ENCODE assay signal across 10 mouse cellular contexts in the genomic region with DNA sequence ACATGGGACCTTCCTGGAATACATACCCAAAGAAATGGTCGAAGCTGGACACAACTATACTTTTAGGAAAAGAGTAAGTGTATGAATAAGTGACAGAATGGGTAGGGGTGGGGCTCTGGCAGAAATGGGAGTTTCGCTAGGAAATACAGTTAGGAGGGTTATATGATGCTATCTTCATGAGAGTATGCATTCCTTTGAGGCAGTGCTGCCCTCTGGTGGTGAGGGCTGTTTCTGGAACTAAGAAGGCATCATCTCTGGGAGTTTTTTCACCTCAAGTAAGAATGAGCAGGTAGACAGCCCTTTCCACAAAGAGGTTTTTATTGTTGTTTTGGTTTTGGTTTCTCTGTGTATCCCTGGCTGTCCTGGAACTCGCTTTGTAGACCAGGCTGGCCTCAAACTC. TPM values are rescaled to one million over a fixed set of nuclear protein-coding genes. Genes with fewer than 3 reads are reported as not detected.
A peak's percentile ranks its signal among the peaks of the same experiment; 100 is the strongest.
DNase-seq lines count a peak whose midpoint lies in the region; ATAC-seq and TF ChIP-seq lines count a peak whose summit lies in the region.
"Had no signal": no experiment of that assay in that cellular context is flagged by ENCODE, and none has a peak within 500 bp of the region (broad histone marks: within the 10 kb centered on the region; RNA-seq: fewer than 3 reads in every experiment).

No protein-coding gene starts in this region.

- H3K4me1 ChIP-seq in neural tube, embryonic 15.5 days: no peaks in the 10 kb centered on the region
- no peaks in the 10 kb centered on the region for H3K4me1 ChIP-seq in forebrain, postnatal 0 days (ENCODE audit: insufficient read depth)
- no peaks in the 10 kb centered on the region for H3K4me1 ChIP-seq in intestine, postnatal 0 days (replicated peaks; ENCODE audit: control insufficient read depth, insufficient read depth, low read length)
- H3K4me1 ChIP-seq in limb, embryonic 14.5 days (ENCODE audit: control insufficient read depth, insufficient read depth, low read length): no peaks in the 10 kb centered on the region
- H3K4me1 ChIP-seq: heart, embryonic 13.5 days had no signal

- no peak overlapping the region for H3K9ac ChIP-seq in neural tube, embryonic 15.5 days (replicated peaks)
- no peak overlapping the region for H3K9ac ChIP-seq in forebrain, postnatal 0 days
- no peak overlapping the region for H3K9ac ChIP-seq in intestine, postnatal 0 days (ENCODE audit: low read depth, low read length)
- no peak overlapping the region for H3K9ac ChIP-seq in limb, embryonic 14.5 days (ENCODE audit: low read depth, low read length, severe bottlenecking)
- H3K9ac ChIP-seq: heart, embryonic 13.5 days had no signal

- TF ChIP-seq POLR2A in limb, embryonic 14.5 days (IDR thresholded peaks at IDR 0.05; ENCODE audit: borderline replicate concordance, extremely low read depth, insufficient read depth, insufficient read length): no peak

- peaks cover 43% of the 10 kb centered on the region for H3K36me3 ChIP-seq in neural tube, embryonic 15.5 days
- peaks cover 35% of the 10 kb centered on the region for H3K36me3 ChIP-seq in forebrain, postnatal 0 days (ENCODE audit: insufficient read depth)
- peaks cover 22% of the 10 kb centered on the region; the same call in 1 of the 2 replicates for H3K36me3 ChIP-seq in intestine, postnatal 0 days (ENCODE audit: control insufficient read depth, insufficient read depth)
- peaks cover 35% of the 10 kb centered on the region for H3K36me3 ChIP-seq in limb, embryonic 14.5 days (ENCODE audit: control insufficient read depth, insufficient read depth, low read length)

- no peaks in the 10 kb centered on the region for H3K9me3 ChIP-seq in neural tube, embryonic 15.5 days (replicated peaks)
- H3K9me3 ChIP-seq in forebrain, postnatal 0 days (ENCODE audit: low read length): no peaks in the 10 kb centered on the region
- H3K9me3 ChIP-seq in intestine, postnatal 0 days (ENCODE audit: control insufficient read depth): no peaks in the 10 kb centered on the region
- H3K9me3 ChIP-seq in limb, embryonic 14.5 days (ENCODE audit: control insufficient read depth, low read length): no peaks in the 10 kb centered on the region
- H3K9me3 ChIP-seq: heart, embryonic 13.5 days had no signal

- no peaks in the 10 kb centered on the region for H3K27me3 ChIP-seq in neural tube, embryonic 15.5 days (replicated peaks)
- no peaks in the 10 kb centered on the region for H3K27me3 ChIP-seq in forebrain, postnatal 0 days (ENCODE audit: insufficient read depth, low read length)
- H3K27me3 ChIP-seq in intestine, postnatal 0 days (replicated peaks; ENCODE audit: control insufficient read depth, insufficient read depth, low read length): no peaks in the 10 kb centered on the region
- H3K27me3 ChIP-seq in limb, embryonic 14.5 days (ENCODE audit: control insufficient read depth, insufficient read depth, low read length): no peaks in the 10 kb centered on the region

- DNase-seq in neural tube, embryonic 10.5 days (ENCODE audit: extremely low spot score, low spot score): peak; percentile 58
- peak; percentile 46 for DNase-seq in c-Kit-negative CD71-positive TER-119-positive erythroid progenitor cells, embryonic 14.5 days (ENCODE audit: low read depth, low spot score)
- peak; percentile 72 for DNase-seq in forebrain, postnatal 0 days
- DNase-seq in limb, embryonic 14.5 days (ENCODE audit: low spot score): peak; percentile 67
- peak; percentile 75 for DNase-seq in retina, postnatal 7 days (ENCODE audit: low read depth, low spot score)
- peak; percentile 28 for DNase-seq in urinary bladder, postnatal 10 days (ENCODE audit: low spot score)

- H3K4me2 ChIP-seq in neural tube, embryonic 15.5 days: no peak overlapping the region
- no peak overlapping the region for H3K4me2 ChIP-seq in forebrain, postnatal 0 days (ENCODE audit: low read depth)
- no peak overlapping the region for H3K4me2 ChIP-seq in intestine, postnatal 0 days (replicated peaks; ENCODE audit: low read depth)
- no peak overlapping the region for H3K4me2 ChIP-seq in limb, embryonic 14.5 days (replicated peaks; ENCODE audit: low read depth, low read length, severe bottlenecking)
- H3K4me2 ChIP-seq: heart, embryonic 13.5 days had no signal

- ATAC-seq in neural tube, embryonic 15.5 days (ENCODE audit: low FRiP score): no peak
- ATAC-seq in forebrain, postnatal 0 days: peak; percentile 38; the same call in 1 of the 2 replicates
- 0 out of 2 replicates have a peak, but pooled peaks have one; percentile 26 for ATAC-seq in intestine, postnatal 0 days
- ATAC-seq in limb, embryonic 14.5 days (ENCODE audit: low FRiP score, low read depth): no peak

- no peak overlapping the region for H3K27ac ChIP-seq in neural tube, embryonic 15.5 days (replicated peaks)
- no peak overlapping the region for H3K27ac ChIP-seq in forebrain, postnatal 0 days (ENCODE audit: low read depth, low read length)
- H3K27ac ChIP-seq in intestine, postnatal 0 days (ENCODE audit: low read depth, low read length): no peak overlapping the region
- no peak overlapping the region for H3K27ac ChIP-seq in limb, embryonic 14.5 days (replicated peaks; ENCODE audit: low read depth, low read length)
- H3K27ac ChIP-seq: heart, embryonic 13.5 days had no signal

- H3K4me3 ChIP-seq in neural tube, embryonic 15.5 days (replicated peaks): no peak overlapping the region
- H3K4me3 ChIP-seq in forebrain, postnatal 0 days (ENCODE audit: low read depth, low read length): no peak overlapping the region
- no peak overlapping the region for H3K4me3 ChIP-seq in intestine, postnatal 0 days (ENCODE audit: low read depth, low read length)
- no peak overlapping the region for H3K4me3 ChIP-seq in limb, embryonic 14.5 days (replicated peaks; ENCODE audit: low read length)
- H3K4me3 ChIP-seq: heart, embryonic 13.5 days had no signal

- 45% methylated on average over 3 of the region's 3 CpGs for WGBS in neural tube, embryonic 15.5 days
- 41% methylated on average over 3 of the region's 3 CpGs for WGBS in forebrain, postnatal 0 days
- 33% methylated on average over 3 of the region's 3 CpGs for WGBS in intestine, postnatal 0 days
- 49% methylated on average over 3 of the region's 3 CpGs for WGBS in limb, embryonic 14.5 days

- TF ChIP-seq CTCF in forebrain, postnatal 0 days (IDR thresholded peaks at IDR 0.05; ENCODE audit: low read depth): peak; percentile 80
- peak; percentile 89 for TF ChIP-seq CTCF in intestine, postnatal 0 days (IDR thresholded peaks at IDR 0.05; ENCODE audit: low read depth)

RNA-seq across cellular contexts. Expression of a gene that starts 5.5 kb away (rescaled TPM):
- not detected in 2 replicates for polyA plus RNA-seq in neural tube, embryonic 15.5 days (2015; fragmentation: Nextera tagmentation; extraction: Ambion mirVana)
- total RNA-seq in forebrain, postnatal 0 days (2014; rRNA removed): not detected in 2 replicates
- polyA plus RNA-seq in forebrain, postnatal 0 days (2015; fragmentation: Nextera tagmentation; extraction: Ambion mirVana): not detected in 2 replicates
- not detected in 2 replicates for polyA plus RNA-seq in intestine, postnatal 0 days (2015; fragmentation: Nextera tagmentation; extraction: Ambion mirVana)
- not detected in 2 replicates for polyA plus RNA-seq in limb, embryonic 14.5 days (2012; rRNA removed)
- polyA plus RNA-seq in limb, embryonic 14.5 days (2014; fragmentation: Nextera tagmentation; extraction: Ambion mirVana): not detected in 2 replicates
- polyA plus RNA-seq: heart, embryonic 13.5 days; stomach, embryonic 16.5 days had no signal

RNA-seq across cellular contexts. Expression of a gene that starts 19.4 kb away (rescaled TPM):
- 80.3 and 86.4 TPM in 2 replicates for polyA plus RNA-seq in neural tube, embryonic 15.5 days (2015; fragmentation: Nextera tagmentation; extraction: Ambion mirVana)
- total RNA-seq in forebrain, postnatal 0 days (2014; rRNA removed): 76.9 and 81.7 TPM in 2 replicates
- polyA plus RNA-seq in forebrain, postnatal 0 days (2015; fragmentation: Nextera tagmentation; extraction: Ambion mirVana): 86.2 and 100 TPM in 2 replicates
- 18.5 and 18.7 TPM in 2 replicates for polyA plus RNA-seq in intestine, postnatal 0 days (2015; fragmentation: Nextera tagmentation; extraction: Ambion mirVana)
- polyA plus RNA-seq in limb, embryonic 14.5 days (2012; rRNA removed): 50.6 and 73.3 TPM in 2 replicates
- polyA plus RNA-seq in limb, embryonic 14.5 days (2014; fragmentation: Nextera tagmentation; extraction: Ambion mirVana): 54.2 and 62.5 TPM in 2 replicates

RNA-seq across cellular contexts. Expression of a gene that starts 30.7 kb away (rescaled TPM):
- polyA plus RNA-seq in neural tube, embryonic 15.5 days (2015; fragmentation: Nextera tagmentation; extraction: Ambion mirVana): not detected in 2 replicates
- not detected in 2 replicates for total RNA-seq in forebrain, postnatal 0 days (2014; rRNA removed)
- polyA plus RNA-seq in forebrain, postnatal 0 days (2015; fragmentation: Nextera tagmentation; extraction: Ambion mirVana): not detected in 2 replicates
- polyA plus RNA-seq in intestine, postnatal 0 days (2015; fragmentation: Nextera tagmentation; extraction: Ambion mirVana): not detected in 2 replicates
- polyA plus RNA-seq in limb, embryonic 14.5 days (2012; rRNA removed): not detected in 2 replicates
- not detected in 2 replicates for polyA plus RNA-seq in limb, embryonic 14.5 days (2014; fragmentation: Nextera tagmentation; extraction: Ambion mirVana)
- polyA plus RNA-seq: heart, embryonic 13.5 days; stomach, embryonic 16.5 days had no signal

RNA-seq across cellular contexts. Expression of a gene that starts 35.6 kb away (rescaled TPM):
- polyA plus RNA-seq in neural tube, embryonic 15.5 days (2015; fragmentation: Nextera tagmentation; extraction: Ambion mirVana): 26.0 and 28.6 TPM in 2 replicates
- total RNA-seq in forebrain, postnatal 0 days (2014; rRNA removed): 51.1 and 73.6 TPM in 2 replicates
- 41.0 and 66.1 TPM in 2 replicates for polyA plus RNA-seq in forebrain, postnatal 0 days (2015; fragmentation: Nextera tagmentation; extraction: Ambion mirVana)
- 42.2 and 46.5 TPM in 2 replicates for polyA plus RNA-seq in intestine, postnatal 0 days (2015; fragmentation: Nextera tagmentation; extraction: Ambion mirVana)
- 45.9 and 55.3 TPM in 2 replicates for polyA plus RNA-seq in limb, embryonic 14.5 days (2012; rRNA removed)
- polyA plus RNA-seq in limb, embryonic 14.5 days (2014; fragmentation: Nextera tagmentation; extraction: Ambion mirVana): 13.7 and 14.4 TPM in 2 replicates

Comparison
In these comparisons a context has a peak if more than half of its experiments do, and no peak if none do; other contexts are left out.
1. ATAC-seq: peak in forebrain, postnatal 0 days (single experiment) and intestine, postnatal 0 days (single experiment); none in neural tube, embryonic 15.5 days (single experiment) and limb, embryonic 14.5 days (single experiment).
2. Peak in every context shown above with its lines, with median percentiles within 50 percentile points of each other: DNase-seq.